Mouse (Mus musculus) common myeloid progenitor, adult 5-6 weeks (primary cell): ENCODE data around the gene Plppr3. TPM values are rescaled to one million over a fixed set of nuclear protein-coding genes. Genes with fewer than 3 reads are reported as not detected.

ENCODE experiments used
- ATAC-seq: replicated peaks from 2 replicates; pipeline ENCODE4 v1.8.0; 2016; ENCODE audit warnings: low read depth, mild to moderate bottlenecking, moderate TSS enrichment, inconsistent platforms; ENCODE audit not compliant: poor library complexity, severe bottlenecking
- total RNA-seq: library from RNA; stranded (forward); fragments of 200-1000, 187-1606 nt; gene quantifications from 2 replicates; pipeline ENCODE4 v1.2.3, GENCODE M21; 2017

The Plppr3 gene
- total RNA-seq, 1 experiment from 2014 or later, result 46.6 TPM

- no peak for ATAC-seq
Measured at GRCm38 (mm10) chr10:79854801-79855541, 19.5 kb downstream of the Plppr3 start.

DNA sequence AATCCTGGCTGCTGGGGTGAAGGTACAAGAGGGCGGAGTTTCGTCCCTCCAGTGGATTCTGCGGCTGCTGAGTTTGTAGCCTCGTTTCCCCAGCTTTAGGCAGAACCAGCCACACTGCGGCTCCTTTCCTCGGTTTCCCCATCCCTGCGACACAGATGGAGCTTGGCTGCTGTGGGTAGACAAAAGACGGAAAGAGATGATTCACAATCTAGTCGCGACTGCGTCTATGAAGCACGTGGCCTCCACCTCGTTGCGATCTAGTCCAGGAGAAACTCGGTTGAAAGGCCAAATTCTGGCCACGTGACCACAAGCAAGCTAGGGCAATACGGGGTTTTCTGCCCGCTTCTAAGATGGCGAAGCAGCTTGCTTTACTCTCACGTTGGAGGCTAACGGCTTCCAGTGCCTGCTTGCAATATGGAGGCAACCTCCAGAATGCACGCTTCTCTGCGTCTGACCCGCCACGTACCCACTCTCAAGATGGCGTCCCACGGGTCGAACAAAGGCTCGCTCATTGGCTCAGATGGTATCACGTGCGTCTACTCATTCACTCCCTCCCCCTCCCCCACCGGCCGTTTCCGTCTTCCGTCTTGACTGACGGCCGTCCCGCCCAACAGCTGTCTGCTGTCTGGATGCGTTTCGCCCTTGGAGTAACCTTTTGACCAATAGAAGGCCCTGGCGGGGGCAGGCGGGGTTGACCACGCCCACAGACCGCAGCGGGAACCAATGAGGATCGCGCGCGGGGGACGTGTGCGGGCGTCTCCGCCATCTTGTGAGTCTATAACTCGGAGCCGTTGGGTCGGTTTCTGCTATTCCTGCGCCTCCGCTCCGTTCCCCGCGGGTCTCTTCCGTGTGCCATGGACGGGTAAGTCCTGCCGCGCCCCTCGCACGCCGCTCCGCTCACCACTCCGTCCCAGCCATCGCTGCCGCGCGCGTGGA, 20.3 kb downstream of the Plppr3 start, which contains the start of gene Ptbp1:
TSS of gene Ptbp1 (plus strand) at position 568 of the 936 bp plus-strand sequence.
- peak; percentile 78 for ATAC-seq

DNA sequence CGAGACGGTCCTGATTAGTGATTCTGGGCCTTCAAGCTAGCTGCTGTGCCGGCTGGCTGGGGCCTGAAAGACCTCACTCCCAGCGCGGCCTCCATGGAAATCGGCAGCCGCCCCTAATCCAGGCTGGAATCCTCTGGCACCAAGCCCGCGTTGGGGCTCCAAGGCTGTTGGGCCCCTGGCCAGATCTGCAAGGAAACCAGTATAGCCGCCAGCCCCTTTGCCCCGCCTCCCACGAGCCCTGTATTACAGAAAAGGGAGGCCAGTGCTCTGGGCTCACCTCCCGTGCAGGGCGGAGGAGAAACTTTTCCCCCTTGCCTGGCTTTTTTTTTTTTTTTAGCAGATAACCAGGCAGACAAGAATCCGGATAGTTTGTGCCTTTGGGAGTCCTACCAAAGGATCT, 21.0 kb downstream of the Plppr3 start:
- 0 out of 2 replicates have a peak, but pooled peaks have one; percentile 6 for ATAC-seq

DNA sequence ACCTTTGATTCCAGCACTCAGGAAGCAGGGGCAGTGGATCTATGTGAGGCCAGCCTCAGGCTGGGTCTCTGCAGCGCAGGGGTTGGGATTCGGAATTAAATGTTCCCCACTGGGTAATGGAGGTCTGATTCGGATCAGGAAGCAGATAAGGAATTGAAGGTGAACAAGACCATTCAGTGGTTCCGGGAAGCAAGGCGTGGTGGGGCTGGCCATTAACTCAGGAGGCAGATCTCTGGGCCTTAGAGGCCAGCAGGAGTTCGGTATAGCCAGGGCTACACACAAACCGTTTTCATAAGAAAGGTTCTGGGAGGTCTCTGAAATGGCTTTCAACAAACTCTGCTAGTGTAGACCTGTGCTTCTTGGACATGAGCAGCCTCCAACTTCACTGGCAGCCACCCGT, 21.6 kb downstream of the Plppr3 start:
- no peak for ATAC-seq

GRCm38 (mm10) chr10:79852107-79852789, 22.2 kb downstream of the Plppr3 start:
- no peak for ATAC-seq

- no peak for ATAC-seq
Measured at GRCm38 (mm10) chr10:79851653-79852052, 22.8 kb downstream of the Plppr3 start.

GRCm38 (mm10) chr10:79849941-79850628, 24.3 kb downstream of the Plppr3 start:
- ATAC-seq, result 0 out of 2 replicates have a peak, but pooled peaks have one; percentile 8

DNA sequence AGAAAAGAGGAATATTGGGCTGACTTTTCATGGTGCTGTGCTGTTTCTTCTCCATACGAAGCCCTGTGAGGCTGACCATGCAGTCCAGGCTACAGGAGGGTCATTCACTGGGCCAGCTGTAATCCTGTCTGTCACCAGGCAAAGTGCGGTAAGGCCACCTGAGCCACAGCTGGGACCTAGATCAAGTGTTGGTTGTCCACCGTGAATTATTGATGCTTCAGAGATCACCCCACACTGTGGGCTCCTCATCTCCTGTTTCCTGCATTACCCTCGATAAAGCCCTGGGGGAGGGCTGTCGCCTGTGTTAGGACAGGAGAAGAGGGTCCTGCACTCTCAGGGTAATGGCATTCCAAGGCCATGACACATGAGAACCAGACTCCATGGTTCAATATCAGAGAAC, 27.9 kb downstream of the Plppr3 start:
- ATAC-seq, result no peak

DNA sequence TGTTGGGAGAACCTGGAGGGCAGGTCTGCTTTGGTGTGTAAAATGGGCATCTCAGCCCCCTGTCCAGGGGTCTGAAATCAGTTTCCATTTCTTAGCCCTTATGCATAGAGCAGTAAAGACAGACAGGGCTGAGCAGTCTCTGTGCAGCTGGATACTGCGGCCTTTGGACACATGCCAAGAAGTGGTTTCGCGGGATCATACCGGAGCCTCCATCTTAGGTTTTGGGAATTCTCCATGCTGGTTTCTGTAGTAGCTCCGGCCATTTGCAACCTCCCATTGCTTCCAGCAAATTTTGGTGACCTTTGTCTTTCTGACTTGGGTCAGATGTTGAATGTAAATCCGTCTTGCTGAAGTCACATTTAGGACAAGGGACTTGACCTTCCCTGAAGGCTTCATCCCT, 31.0 kb downstream of the Plppr3 start:
- ATAC-seq, result no peak

DNA sequence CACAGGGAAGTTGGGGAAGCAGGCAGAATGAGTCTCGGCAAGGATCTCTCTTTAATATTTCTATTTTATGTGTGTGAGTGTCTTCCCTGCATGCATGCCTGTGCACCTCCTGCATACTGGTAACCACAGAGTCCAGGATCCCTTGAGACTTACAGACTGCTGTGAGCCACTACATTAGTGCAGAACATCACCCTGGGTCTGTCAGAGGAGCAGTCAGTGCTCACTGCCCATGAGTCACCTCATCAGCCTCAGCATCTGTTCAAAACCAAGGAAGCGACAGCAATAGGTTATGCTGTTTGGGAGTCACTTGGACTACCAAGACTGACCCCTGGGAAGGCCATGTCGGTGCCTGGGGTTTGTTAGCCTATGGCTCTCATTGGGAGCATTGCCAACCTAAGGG, 32.1 kb downstream of the Plppr3 start:
- ATAC-seq, result no peak

DNA sequence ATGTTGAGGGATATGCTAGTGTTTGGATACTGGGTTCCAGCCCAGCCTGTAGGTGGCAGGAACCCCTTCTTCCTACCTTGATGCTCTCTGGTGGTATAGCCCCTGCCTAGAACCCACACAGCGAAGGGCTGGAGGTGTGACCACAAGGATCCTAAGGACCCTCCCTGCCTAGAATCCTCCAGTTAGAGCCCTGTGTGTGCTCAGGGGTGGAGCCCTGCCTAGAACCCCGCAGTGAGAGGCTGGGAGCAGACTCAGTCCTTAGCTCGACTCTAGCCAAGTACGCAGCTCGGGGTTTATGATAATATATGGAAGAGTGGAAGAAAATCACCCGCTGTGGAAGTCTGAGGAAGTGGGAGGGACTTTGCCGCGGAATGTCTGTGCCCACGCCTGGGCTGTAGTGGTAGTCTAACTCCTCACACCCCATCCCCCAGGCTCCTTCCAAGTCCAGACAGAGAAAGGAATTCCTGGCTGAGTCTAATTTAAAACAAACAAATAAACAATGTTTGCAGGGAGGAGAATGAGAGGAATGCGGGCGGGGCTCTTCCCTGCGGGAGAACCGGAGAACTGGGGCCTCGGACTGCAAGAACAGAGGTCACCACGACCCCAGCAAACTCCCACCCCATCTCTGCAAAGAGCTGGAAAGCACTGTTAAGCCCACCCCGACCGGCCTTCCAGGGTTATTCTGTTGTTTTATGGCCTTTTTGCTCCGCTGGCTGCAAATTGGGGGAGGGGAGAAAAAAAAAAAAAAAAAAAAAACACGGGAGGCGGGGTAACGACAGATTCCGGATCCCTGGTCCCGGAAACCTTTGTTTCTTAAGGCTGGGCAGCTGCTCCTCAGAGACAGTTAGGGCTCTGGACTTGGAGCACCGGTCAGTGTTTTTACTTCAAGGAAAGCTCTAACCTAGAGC, 33.5 kb downstream of the Plppr3 start:
- peak; percentile 79 for ATAC-seq

- ATAC-seq, result no peak
Measured at GRCm38 (mm10) chr10:79840091-79840490, 34.3 kb downstream of the Plppr3 start.

DNA sequence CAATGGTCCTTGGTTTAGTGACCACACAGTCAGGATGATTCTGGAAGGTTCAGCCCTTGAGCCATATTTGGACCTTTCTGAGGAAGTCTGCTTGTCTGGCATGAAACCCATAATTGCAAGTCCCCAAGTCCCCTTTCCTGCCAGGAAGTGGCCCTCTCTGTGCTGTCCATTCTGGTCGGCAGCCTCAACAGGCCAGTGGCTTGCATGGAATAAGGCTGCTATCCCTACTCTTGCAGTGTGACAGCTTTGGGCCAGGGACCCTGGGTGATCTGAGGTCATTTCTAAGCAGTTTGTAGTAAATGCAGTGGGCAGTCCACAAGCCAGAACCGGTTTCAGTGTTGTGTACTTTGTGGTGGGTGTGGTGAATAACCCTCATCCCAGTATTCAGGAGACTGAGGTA, 36.3 kb downstream of the Plppr3 start:
- no peak for ATAC-seq

GRCm38 (mm10) chr10:79836918-79837317, 37.5 kb downstream of the Plppr3 start:
- no peak for ATAC-seq

- ATAC-seq, result peak; percentile 73
Measured at GRCm38 (mm10) chr10:79834769-79835398, 39.5 kb downstream of the Plppr3 start.

- peak; percentile 55 for ATAC-seq
Measured at GRCm38 (mm10) chr10:79832786-79833181, 41.6 kb downstream of the Plppr3 start.

DNA sequence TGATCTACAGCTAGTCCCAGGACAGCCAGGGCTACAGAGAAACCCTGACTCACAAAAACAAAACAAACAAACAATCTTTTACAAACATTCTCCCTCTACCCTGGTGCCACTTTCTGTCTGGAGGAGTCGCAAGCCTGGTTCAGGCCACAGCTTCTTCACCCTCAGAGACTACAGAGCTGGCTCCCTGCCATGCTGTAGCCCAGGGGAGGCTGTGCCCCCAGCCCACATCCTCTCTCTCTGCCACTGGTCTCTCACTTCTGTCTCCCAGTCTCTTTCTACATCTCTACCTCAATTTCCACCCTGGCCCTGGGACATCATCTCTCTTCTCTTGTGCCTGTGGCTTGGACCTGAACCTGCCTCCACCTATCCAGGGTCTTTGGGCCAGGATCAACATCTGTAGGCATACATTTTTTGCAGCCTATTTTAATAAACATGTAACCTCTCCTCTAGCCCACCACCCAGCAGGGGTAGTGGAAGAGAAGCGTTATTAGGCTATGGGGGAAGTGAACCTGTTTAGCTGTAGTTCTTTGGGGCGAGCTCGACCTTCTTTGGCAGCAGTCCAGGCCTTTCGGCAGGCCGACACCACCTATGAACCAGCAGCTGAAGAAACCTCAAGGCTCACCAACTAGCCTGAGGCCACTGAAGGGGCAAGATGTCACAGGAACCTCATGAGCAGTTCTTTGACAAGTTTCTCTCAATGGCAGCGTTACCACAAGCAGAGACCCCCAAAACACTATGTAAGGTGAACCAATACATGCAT, 42.2 kb downstream of the Plppr3 start:
- peak; percentile 50 for ATAC-seq

- peak; percentile 39 for ATAC-seq
Measured at GRCm38 (mm10) chr10:79831583-79831982, 42.9 kb downstream of the Plppr3 start.
